Mouse (Mus musculus) ES-Bruce4 (cell line): ENCODE measurements around the gene Mcl1. TPM values are rescaled to one million over a fixed set of nuclear protein-coding genes. Genes with fewer than 3 reads are reported as not detected.

Experiments
- H3K27ac ChIP-seq: 2 replicates; pipeline ENCODE4 v1.5.1; 2012; ENCODE audit warnings: low read length, inconsistent platforms; ENCODE audit not compliant: insufficient read depth
- H3K27me3 ChIP-seq: 2 replicates; pipeline ENCODE4 v1.6.1; 2012; ENCODE audit warnings: mild to moderate bottlenecking, low read length, inconsistent platforms; ENCODE audit not compliant: control insufficient read depth, poor library complexity, insufficient read depth, severe bottlenecking
- H3K36me3 ChIP-seq: 2 replicates; pipeline ENCODE4 v1.6.1; 2012; ENCODE audit warnings: inconsistent platforms, mild to moderate bottlenecking, low read length, moderate library complexity; ENCODE audit not compliant: control insufficient read depth, poor library complexity, insufficient read depth, severe bottlenecking
- H3K4me1 ChIP-seq: one replicate; pipeline ENCODE4 v1.8.1; 2011; ENCODE audit warnings: low read length; ENCODE audit not compliant: control insufficient read depth, insufficient read depth
- H3K4me3 ChIP-seq: 2 replicates; pipeline ENCODE4 v1.5.1; 2011; ENCODE audit warnings: low read depth, mild to moderate bottlenecking, low read length
- H3K9ac ChIP-seq: 2 replicates; pipeline ENCODE4 v1.6.1; 2012; ENCODE audit warnings: low read depth, mild to moderate bottlenecking, inconsistent platforms; ENCODE audit not compliant: poor library complexity, severe bottlenecking
- H3K9me3 ChIP-seq: replicated peaks from 2 replicates; pipeline ENCODE4 v1.6.1; 2012; ENCODE audit warnings: mild to moderate bottlenecking, low read length, inconsistent platforms; ENCODE audit not compliant: control insufficient read depth, poor library complexity, insufficient read depth, severe bottlenecking
- CTCF ChIP-seq: IDR thresholded peaks from one replicate; pipeline ENCODE4 v1.8.1; 2011; ENCODE audit warnings: low read depth, low read length
- EP300 ChIP-seq: IDR thresholded peaks from 2 replicates; pipeline ENCODE4 v1.6.1; 2011; ENCODE audit warnings: low read depth, low read length; ENCODE audit not compliant: insufficient read depth
- POLR2A ChIP-seq: IDR thresholded peaks from one replicate; pipeline ENCODE4 v1.8.1; 2011; ENCODE audit warnings: low read length; ENCODE audit not compliant: insufficient read depth
- polyA plus RNA-seq: library from polyadenylated mRNA; stranded (reverse); fragments of >200 nt; gene quantifications from 2 replicates; pipeline ENCODE4 v1.2.4, GENCODE M21; 2011; ENCODE audit warnings: low read depth; ENCODE audit not compliant: missing spikeins, insufficient read depth, insufficient read length

Gene Mcl1
- polyA plus RNA-seq, 1 experiment: 264 TPM

DNA sequence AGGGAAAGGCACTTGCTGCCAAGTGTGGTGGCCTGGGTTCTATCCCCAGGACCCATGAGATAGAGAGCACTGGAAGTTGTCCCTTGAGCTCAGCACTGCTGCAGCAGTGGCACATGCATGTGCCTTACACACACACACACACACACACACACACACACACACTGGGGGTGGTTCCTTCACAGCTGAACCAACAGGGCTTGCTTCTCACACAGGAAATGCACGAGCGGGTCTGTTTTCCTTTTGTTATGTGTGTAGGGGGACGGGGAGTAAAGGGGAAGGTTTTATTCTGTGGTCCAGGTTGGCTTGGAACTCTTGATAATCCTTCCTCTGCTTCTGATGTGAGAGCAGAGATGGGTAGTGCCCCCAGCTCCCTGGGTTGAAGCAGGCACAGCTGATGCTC, 13.9 kb downstream of the Mcl1 start:
- H3K4me1 ChIP-seq: peaks cover 8% of the 10 kb centered on the region
- H3K9me3 ChIP-seq: no peaks in the 10 kb centered on the region
- TF ChIP-seq CTCF (no peak), POLR2A (no peak), EP300 (no peak)
- H3K27me3 ChIP-seq: no peaks in the 10 kb centered on the region
- H3K36me3 ChIP-seq: no peaks in the 10 kb centered on the region
- H3K9ac ChIP-seq: peak overlapping the region; percentile 70
- H3K27ac ChIP-seq: peak overlapping the region; percentile 97
- peak overlapping the region; percentile 75 for H3K4me3 ChIP-seq

DNA sequence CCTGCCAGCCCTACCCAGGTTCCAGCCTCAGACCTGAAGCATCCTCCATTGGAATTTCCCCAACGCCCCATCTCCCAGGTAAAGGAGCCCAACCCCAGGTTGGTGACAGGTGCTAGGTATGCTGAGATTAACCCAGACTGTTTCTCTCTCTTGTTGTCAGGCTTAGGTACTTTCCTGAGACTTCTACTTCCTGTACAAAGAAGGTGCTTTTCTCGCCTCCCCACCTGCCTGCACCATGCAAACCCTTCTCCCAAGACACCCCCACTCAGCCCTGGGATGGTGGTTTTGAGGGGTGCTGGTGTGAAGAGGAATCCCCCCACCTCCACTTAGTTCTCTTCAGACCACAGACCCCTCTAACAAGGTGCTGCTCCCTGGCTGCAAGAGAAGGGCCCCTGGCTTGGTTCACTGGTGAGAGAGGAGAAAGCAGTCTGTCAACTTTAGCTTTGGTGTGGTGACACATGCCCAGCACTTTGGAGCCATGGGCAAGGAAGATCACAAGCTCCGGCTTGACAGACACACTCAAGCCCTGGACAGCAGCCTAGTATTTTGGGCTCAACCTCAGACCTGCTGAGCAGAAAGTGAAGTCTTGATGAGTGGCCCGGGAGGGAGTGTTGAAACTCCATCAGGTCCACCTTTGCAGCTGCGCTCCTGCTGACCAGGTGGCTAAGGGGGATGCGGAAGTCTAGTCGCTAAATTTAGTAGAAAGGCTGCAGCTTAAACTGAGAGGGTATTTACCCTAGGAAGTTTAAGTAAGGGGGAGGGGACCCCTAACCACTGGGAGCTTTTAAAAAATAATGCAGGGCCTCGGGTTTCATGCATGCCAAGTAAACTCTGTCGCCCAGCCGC, 14.5 kb downstream of the Mcl1 start:
- Histone ChIP-seq H3K9ac (peak overlapping the region; percentile 70), H3K4me3 (peak overlapping the region; percentile 75), H3K36me3 (no peaks in the 10 kb centered on the region)

DNA sequence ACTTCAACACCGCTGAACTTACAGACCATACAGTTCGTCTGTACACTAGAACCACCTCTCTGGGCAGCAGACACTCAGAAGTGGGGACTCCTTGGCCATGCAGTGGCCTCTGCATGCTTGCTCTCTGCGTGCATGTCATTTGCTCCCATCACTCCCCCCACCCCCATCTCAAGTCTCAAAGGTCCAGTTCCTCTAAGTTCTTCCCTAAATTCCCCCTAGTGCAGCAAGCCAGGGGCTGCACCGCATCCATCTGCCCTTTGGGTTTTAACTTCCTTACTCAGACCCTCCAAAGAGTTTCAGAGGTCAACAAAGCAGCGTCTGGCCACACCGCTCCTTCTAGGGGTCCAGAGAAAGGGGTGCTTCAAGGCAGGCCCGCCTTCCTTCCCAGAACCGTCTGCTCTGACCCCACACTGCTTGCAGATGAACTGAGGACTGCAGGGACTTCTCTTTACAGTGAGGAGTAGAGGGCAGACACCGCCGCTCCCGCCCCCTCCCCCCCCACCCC, 15.2 kb downstream of the Mcl1 start:
- TF ChIP-seq POLR2A: no peak
- no peak for TF ChIP-seq EP300
- TF ChIP-seq CTCF: no peak
- no peaks in the 10 kb centered on the region for H3K36me3 ChIP-seq
- peak overlapping the region; percentile 97 for H3K27ac ChIP-seq
- H3K9ac ChIP-seq: peak overlapping the region; percentile 70
- peak overlapping the region; percentile 75 for H3K4me3 ChIP-seq
- no peaks in the 10 kb centered on the region for H3K27me3 ChIP-seq
- H3K4me1 ChIP-seq: peaks cover 5% of the 10 kb centered on the region
- H3K9me3 ChIP-seq: no peaks in the 10 kb centered on the region

More for the DNA sequence above, 14.5 kb downstream of the Mcl1 start:
- Histone ChIP-seq H3K9me3 (no peaks in the 10 kb centered on the region), H3K27me3 (no peaks in the 10 kb centered on the region), H3K4me1 (peaks cover 8% of the 10 kb centered on the region), H3K27ac (peak overlapping the region; percentile 97)
- TF ChIP-seq CTCF (no peak), EP300 (no peak), POLR2A (no peak)

DNA sequence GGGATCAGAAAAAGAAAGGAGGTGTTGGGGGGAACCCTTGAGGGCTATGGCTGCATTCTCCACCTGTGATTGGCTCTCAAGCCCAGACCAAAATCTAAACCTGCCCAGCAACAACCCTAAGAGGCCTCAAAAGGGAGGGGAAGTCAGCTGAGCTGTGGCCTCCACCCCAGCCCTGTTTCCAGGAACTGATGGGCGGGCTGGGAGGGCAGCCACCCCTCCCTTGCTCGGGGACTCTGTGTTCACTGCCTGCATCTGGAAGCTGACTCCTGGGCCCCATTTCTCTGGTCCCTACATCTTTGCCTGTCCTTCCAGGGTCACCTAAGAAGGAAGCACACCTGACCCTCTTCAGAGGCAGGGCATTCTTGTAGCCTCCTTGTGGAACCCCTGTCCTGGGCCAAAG, 15.6 kb downstream of the Mcl1 start:
- H3K4me1 ChIP-seq: peaks cover 5% of the 10 kb centered on the region
- no peaks in the 10 kb centered on the region for H3K36me3 ChIP-seq
- TF ChIP-seq CTCF (no peak), POLR2A (no peak), EP300 (no peak)
- peak overlapping the region; percentile 70 for H3K9ac ChIP-seq
- H3K9me3 ChIP-seq: no peaks in the 10 kb centered on the region
- peak overlapping the region; percentile 97 for H3K27ac ChIP-seq
- H3K4me3 ChIP-seq: peak overlapping the region; percentile 53
- H3K27me3 ChIP-seq: no peaks in the 10 kb centered on the region

- Histone ChIP-seq H3K27ac (peak overlapping the region; percentile 97), H3K4me3 (peak overlapping the region; percentile 28; the same call in 1 of the 2 replicates), H3K27me3 (no peaks in the 10 kb centered on the region), H3K9me3 (no peaks in the 10 kb centered on the region), H3K9ac (peak overlapping the region; percentile 43), H3K36me3 (no peaks in the 10 kb centered on the region), H3K4me1 (peaks cover 3% of the 10 kb centered on the region)
- TF ChIP-seq POLR2A (no peak), CTCF (no peak), EP300 (no peak)
Measured at GRCm38 (mm10) chr3:95674812-95675211, 16.2 kb downstream of the Mcl1 start.
